Mouse (Mus musculus): ENCODE results near the gene Mbd4.
"Not testable (repeated sequence)": the region's sequence is repeated elsewhere in the genome, so short reads cannot be mapped to it uniquely, and the experiment has no call there.

Gene Mbd4

DNA sequence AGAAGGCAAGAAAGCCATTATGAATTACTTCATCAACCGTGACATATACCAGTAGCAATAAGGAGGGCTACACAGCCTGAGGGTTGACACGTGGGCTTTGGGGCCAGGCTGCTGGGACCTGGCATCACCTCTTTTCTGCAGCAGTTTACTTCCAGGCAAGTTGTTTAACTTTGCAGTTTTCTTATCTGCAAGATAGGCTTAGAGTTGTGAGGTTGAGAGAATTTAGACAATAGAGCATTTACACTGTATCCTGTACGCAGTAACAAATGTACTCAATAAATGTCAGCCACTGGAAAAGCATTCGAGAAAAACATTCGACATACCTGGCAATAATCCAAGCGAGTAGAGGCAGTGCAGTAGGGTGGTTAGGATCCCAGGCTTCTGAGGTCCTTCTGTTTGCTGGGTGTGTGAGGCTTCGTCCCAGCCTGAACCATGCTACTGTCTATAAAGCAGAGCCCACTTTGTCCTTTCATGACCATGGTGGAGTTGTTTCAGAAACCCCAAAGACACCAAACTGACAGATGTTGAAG is 6.9 kb upstream of the Mbd4 start:
- in situ Hi-C loops (cut with MseI, MboI) = no loop called here

DNA sequence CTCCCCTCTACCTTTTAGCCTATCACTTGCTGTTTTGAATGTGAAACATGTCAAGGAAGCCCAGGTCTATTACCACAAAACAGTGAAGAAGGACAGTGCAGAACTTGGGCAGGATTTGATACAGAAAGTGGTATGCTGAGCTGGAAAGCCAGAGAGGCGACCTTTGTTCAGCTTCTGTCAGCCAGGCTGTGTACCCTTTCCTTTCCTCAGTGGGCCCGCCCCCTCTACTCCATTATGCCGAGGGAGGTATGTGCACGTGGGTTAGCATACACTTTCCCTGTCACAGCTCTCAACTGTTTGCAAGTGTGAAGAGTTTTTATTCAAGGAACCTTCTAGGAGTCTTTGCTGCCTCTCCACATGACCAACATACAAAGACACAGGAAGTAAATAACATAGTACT is 6.1 kb upstream of the Mbd4 start:
- in situ Hi-C loops (cut with MseI, MboI) = no loop called here

DNA sequence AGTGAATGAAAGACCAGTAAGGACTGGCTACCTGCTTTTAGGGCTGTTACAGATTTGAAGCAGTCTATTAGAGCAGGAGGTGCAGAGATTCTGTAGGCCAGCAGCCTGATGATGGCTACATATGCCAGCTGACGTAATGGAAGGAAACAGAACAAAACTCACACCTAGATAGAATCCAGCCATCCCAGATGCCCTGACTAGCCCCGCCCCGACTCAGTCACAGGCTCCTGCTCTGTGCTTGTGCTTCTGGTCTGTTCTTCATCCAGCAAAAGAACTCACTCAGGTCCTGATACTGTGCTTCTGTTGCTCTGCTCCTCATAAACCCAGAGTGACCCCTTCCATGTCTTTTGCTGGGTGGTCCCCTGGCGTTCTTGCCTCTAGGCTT is 3.2 kb upstream of the Mbd4 start:
- in situ Hi-C loops (cut with MseI, MboI) = no loop called here

GRCm38 (mm10) chr6:115855733-115856360 is 2.7 kb upstream of the Mbd4 start:
- in situ Hi-C loops (cut with MseI, MboI) = no loop called here

DNA sequence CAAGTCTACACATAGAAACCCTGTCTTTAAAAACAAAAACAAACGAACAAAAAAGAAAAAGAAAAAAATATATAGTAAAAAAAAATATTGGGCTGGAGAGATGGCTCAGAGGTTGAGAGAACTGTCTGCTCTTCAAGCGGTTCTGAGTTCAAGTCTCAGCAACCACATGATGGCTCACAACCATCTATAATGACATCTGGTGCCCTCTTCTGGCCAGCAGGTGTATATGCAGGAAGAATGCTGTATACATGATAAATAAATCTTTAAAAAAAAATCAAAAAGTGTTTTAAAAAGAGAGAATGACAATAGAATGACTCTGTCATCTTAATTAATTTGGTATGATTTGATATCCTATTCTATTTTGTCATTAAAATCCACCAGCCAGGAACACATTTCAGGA is 1.3 kb upstream of the Mbd4 start:
- in situ Hi-C loops (cut with MseI, MboI) = no loop called here

- in situ Hi-C loops (cut with MseI, MboI) = no loop called here
Measured at GRCm38 (mm10) chr6:115853985-115854384, 814 bp upstream of the Mbd4 start.

DNA sequence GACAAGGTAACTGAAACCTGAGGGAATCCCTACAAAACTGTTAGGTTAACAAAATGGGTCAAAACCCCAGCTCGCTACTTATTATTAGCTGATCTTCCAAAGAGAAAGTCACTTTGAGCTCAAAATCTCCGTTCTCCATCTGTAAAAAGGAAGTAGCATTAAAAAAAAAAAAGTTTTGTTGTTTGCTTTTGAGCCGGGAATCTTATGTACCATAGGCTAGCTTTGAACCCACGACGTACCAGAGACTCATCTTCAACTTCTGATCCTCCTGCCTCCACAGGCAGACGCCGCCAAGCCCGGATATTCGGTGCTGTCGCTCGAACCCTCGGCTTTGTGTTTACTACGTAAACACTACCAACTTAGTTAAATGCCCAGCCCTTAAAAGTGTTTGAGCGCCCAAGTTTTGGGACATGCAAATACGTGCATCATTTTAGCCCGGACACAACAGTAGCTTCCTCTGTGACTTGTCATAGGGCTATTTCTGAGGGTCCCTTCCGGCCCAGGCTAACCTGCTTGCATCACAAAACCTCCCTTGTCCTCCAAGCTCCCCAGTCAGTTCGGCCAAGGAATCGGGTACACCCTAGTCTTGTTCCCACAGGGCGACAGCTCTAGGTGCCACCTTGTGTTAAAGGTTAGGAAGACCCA is 603 bp downstream of the Mbd4 start:
- in situ Hi-C loops (cut with MseI, MboI) = no loop called here

- in situ Hi-C loops (cut with MseI, MboI) = no loop called here
Measured at GRCm38 (mm10) chr6:115848598-115849304, 4.4 kb downstream of the Mbd4 start.

- in situ Hi-C loops (cut with MseI, MboI) = no loop called here
Measured at GRCm38 (mm10) chr6:115846640-115847411, 6.3 kb downstream of the Mbd4 start.

- in situ Hi-C loops (cut with MseI, MboI) = no loop called here
Measured at GRCm38 (mm10) chr6:115845006-115845405, 8.2 kb downstream of the Mbd4 start.

GRCm38 (mm10) chr6:115838745-115839144 is 14.4 kb downstream of the Mbd4 start:
- in situ Hi-C loops (cut with MseI, MboI) = no loop called here

DNA sequence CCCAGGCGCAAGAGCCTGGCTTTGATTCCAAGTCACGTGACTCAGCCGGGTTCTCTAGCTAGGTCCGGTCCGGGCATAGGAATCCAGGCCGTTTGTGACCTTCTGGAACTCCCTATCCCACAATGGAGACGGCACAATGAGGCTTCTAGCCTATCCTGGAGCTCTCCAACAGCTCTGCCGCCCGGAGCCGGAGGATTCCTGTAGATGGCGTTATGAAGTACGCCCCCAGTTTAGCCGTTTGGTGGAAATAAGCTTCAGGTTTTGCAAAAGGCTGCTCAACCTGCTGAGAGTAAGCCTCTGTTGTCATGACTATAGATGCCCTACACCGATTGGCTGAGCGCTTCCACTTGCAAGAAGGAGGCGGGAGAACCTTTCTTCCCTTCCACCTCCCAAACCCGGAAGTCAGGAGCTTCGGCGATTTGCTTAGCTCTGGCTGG is 15.0 kb downstream of the Mbd4 start, which contains the start of gene Efcab12:
Gene Efcab12, minus strand, starts transcription at position 252 of the 437 bp plus-strand sequence.
- in situ Hi-C loops (cut with MseI, MboI) = no loop called here

- in situ Hi-C loops (cut with MseI, MboI) = no loop called here
Measured at GRCm38 (mm10) chr6:115833861-115834260, 19.3 kb downstream of the Mbd4 start.

GRCm38 (mm10) chr6:115832152-115832850 is 20.9 kb downstream of the Mbd4 start:
- in situ Hi-C loops (cut with MseI, MboI) = no loop called here

- in situ Hi-C loops (cut with MseI, MboI) = no loop called here
Measured at GRCm38 (mm10) chr6:115830779-115831601, 22.2 kb downstream of the Mbd4 start.

DNA sequence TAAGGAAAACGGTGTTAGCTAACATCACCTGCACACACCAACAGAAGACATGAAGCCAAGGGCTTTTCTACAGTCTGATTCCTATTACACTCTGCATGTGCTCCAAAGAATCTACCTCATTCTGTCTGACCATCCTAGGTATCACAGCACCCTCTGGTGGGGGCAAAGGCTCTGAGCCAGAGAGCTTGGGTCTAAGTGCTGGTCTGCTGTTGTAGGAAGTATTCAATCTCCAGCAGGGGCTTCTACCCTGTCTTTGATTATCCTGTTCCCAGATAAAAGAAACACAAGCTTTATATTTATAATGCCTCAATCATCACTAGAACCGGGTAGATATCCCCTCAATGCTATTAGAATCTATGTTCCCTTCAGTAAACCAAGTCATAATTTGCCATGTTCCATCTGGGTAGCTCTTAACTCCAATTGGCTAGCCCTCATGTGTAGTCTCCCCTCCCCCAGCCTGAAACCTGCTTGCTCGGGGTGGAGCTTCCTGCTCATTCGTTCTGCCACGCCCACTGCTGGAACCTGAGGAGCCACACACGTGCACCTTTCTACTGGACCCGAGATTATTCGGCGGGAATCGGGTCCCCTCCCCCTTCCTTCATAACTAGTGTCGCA is 29.2 kb downstream of the Mbd4 start:
- in situ Hi-C loops (cut with MseI, MboI) = not testable (repeated sequence)

GRCm38 (mm10) chr6:115821216-115821993 is 31.8 kb downstream of the Mbd4 start:
- in situ Hi-C loops (cut with MseI, MboI) = no loop called here

DNA sequence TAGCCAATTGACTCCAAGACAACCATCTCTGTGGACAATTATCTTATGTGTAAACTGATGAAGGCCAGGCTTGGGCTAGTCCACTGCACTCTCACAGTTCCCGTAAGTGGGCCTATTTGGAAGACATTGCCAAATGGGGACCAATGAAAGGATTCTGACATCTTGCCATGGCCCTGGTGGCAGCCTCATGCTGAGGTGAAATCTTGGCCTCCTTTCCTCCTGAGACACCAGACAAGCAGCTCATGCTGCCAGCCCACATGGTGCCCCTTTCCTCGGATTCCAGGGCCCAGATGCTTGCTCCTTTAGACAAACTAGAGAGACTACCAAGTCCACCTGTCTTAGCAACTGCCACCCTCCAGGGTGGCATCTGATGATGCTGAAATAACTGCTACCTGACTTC is 35.0 kb downstream of the Mbd4 start:
- in situ Hi-C loops (cut with MseI, MboI) = no loop called here

DNA sequence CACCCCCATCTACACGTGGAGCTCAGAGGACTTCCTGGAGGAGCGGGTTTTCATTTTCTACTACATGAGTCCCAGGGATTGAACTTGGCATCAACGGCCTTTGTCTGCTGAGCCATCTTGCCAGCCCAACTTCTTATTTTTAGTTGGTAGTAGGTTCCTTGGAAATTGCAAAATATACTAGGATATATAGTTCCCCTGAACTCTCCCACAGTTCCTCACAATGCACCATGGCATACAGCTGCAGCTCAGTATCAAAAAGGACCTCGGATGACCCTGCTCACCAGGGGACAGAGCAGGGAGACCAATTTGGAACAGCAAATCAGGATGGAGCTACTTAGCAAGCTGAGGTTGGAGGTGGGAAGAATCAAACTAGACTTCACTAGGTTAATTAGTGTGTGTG is 38.1 kb downstream of the Mbd4 start:
- in situ Hi-C loops (cut with MseI, MboI) = no loop called here

Measured in mouse trophoblast stem cell (cell line).